Mouse (Mus musculus): ENCODE results near the gene Mapt.

GRCm38 (mm10) chr11:104334115-104334514, 102.9 kb downstream of the Mapt start:
- TF ChIP-seq CTCF (IDR thresholded peaks at IDR 0.05), result no peak
- no peak for TF ChIP-seq EP300 (IDR thresholded peaks at IDR 0.05; ENCODE audit: insufficient read depth, low read depth, low read length)
- TF ChIP-seq POLR2A (IDR thresholded peaks at IDR 0.05; ENCODE audit: insufficient read depth, low read depth, low read length), result no peak
